Mouse (Mus musculus) forebrain, embryonic 10.5 days (tissue): ENCODE measurements at regions not wholly inside any gene's neighbourhood (a gene's known extent, or its start where the extent isn't known, plus 50 kb on each side); places are given as distances from the start of the nearest gene placed in this dataset.

Source experiments
- DNase-seq: peaks from one replicate; pipeline ENCODE4 v3.0.0-alpha.2; 2017; ENCODE audit warnings: low spot score; ENCODE audit errors: extremely low spot score
- H3K27ac ChIP-seq: fragments of 300-500 bp; sonication (generic); 2 replicates; pipeline ENCODE4 v1.5.1; 2016; ENCODE audit warnings: mild to moderate bottlenecking
- H3K27me3 ChIP-seq: fragments of 300-500 bp; sonication (generic); 2 replicates; pipeline ENCODE4 v1.6.1; 2016; ENCODE audit warnings: mild to moderate bottlenecking; ENCODE audit not compliant: poor library complexity, severe bottlenecking
- H3K36me3 ChIP-seq: fragments of 300-500 bp; sonication (generic); replicated peaks from 2 replicates; pipeline ENCODE4 v1.6.1; 2016; ENCODE audit warnings: mild to moderate bottlenecking, moderate library complexity
- H3K4me1 ChIP-seq: fragments of 300-500 bp; sonication (generic); 2 replicates; pipeline ENCODE4 v1.6.1; 2016
- H3K4me3 ChIP-seq: fragments of 300-500 bp; sonication (generic); 2 replicates; pipeline ENCODE4 v1.5.1; 2016; ENCODE audit warnings: mild to moderate bottlenecking, moderate library complexity
- H3K9me3 ChIP-seq: fragments of 300-500 bp; sonication (generic); 2 replicates; pipeline ENCODE4 v1.6.1; 2016; ENCODE audit warnings: mild to moderate bottlenecking, moderate library complexity
- WGBS: fragments of 180-500 bp; shearing (Covaris S2); methylation state at CpG from one replicate; pipeline ENCODE4 v1.1.7; 2016; 5-methylcytosine and 5-hydroxymethylcytosine counted together

GRCm38 (mm10) chr13:54303071-54303924 is 67.9 kb upstream of the Cplx2 start:
- H3K4me1 ChIP-seq = peaks cover 35% of the 10 kb centered on the region
- peak overlapping the region; percentile 100 for H3K27ac ChIP-seq
- under 1% methylated on average over 52 of the region's 54 CpGs for WGBS
- DNase-seq = peak; percentile 77
- H3K36me3 ChIP-seq = no peaks in the 10 kb centered on the region
- H3K27me3 ChIP-seq = peaks cover 21% of the 10 kb centered on the region
- H3K9me3 ChIP-seq = no peaks in the 10 kb centered on the region
- H3K4me3 ChIP-seq = peak overlapping the region; percentile 89

- Histone ChIP-seq H3K27ac (peak overlapping the region; percentile 100), H3K4me3 (0 out of 2 replicates have a peak overlapping the region, but pooled peaks have one; percentile 89)
- WGBS = 73% methylated on average over 5 of the region's 5 CpGs
Measured at GRCm38 (mm10) chr13:54304251-54304650, 66.9 kb upstream of the Cplx2 start.

GRCm38 (mm10) chr13:54308591-54308990 is 62.6 kb upstream of the Cplx2 start:
- H3K9me3 ChIP-seq = no peaks in the 10 kb centered on the region
- no peak overlapping the region for H3K4me3 ChIP-seq
- H3K36me3 ChIP-seq = peaks cover 10% of the 10 kb centered on the region
- 63% methylated on average over 2 of the region's 2 CpGs for WGBS
- H3K4me1 ChIP-seq = peaks cover 16% of the 10 kb centered on the region
- H3K27ac ChIP-seq = no peak overlapping the region
- DNase-seq = no peak
- no peaks in the 10 kb centered on the region for H3K27me3 ChIP-seq

More at GRCm38 (mm10) chr13:54304251-54304650, 66.9 kb upstream of the Cplx2 start:
- Histone ChIP-seq H3K27me3 (peaks cover 21% of the 10 kb centered on the region), H3K4me1 (peaks cover 36% of the 10 kb centered on the region), H3K9me3 (no peaks in the 10 kb centered on the region), H3K36me3 (no peaks in the 10 kb centered on the region)
- no peak for DNase-seq

- Histone ChIP-seq H3K9me3 (no peaks in the 10 kb centered on the region), H3K27ac (no peak overlapping the region), H3K27me3 (no peaks in the 10 kb centered on the region), H3K36me3 (peaks cover 13% of the 10 kb centered on the region), H3K4me1 (peaks cover 15% of the 10 kb centered on the region), H3K4me3 (no peak overlapping the region)
- 65% methylated on average over 5 of the region's 5 CpGs for WGBS
- no peak for DNase-seq
Measured at GRCm38 (mm10) chr13:54309354-54309753, 61.8 kb upstream of the Cplx2 start.

DNA sequence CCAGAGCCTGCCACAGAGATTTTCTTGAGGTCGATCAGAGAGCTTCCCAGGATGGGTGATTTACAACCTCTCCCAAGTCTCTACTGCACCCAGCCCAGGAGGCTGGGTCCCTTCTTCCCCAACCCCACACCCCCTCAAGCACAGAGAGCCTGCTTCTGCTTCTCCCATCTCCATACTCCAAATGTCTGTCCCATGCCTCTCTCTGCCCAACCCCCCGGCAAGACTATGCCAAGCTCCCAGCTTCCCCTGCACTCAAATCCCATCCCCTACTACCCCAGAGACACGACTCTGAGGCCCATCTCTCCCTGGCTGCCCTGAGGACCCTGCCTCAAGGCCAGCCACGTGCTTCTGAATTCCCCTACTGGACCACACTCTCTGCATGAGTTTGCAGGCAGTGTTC is 61.0 kb upstream of the Cplx2 start:
- no peaks in the 10 kb centered on the region for H3K27me3 ChIP-seq
- no peak overlapping the region for H3K27ac ChIP-seq
- no peak for DNase-seq
- 67% methylated on average over 4 of the region's 4 CpGs for WGBS
- no peak overlapping the region for H3K4me3 ChIP-seq
- H3K4me1 ChIP-seq = peaks cover 12% of the 10 kb centered on the region
- H3K36me3 ChIP-seq = peaks cover 16% of the 10 kb centered on the region
- no peaks in the 10 kb centered on the region for H3K9me3 ChIP-seq

DNA sequence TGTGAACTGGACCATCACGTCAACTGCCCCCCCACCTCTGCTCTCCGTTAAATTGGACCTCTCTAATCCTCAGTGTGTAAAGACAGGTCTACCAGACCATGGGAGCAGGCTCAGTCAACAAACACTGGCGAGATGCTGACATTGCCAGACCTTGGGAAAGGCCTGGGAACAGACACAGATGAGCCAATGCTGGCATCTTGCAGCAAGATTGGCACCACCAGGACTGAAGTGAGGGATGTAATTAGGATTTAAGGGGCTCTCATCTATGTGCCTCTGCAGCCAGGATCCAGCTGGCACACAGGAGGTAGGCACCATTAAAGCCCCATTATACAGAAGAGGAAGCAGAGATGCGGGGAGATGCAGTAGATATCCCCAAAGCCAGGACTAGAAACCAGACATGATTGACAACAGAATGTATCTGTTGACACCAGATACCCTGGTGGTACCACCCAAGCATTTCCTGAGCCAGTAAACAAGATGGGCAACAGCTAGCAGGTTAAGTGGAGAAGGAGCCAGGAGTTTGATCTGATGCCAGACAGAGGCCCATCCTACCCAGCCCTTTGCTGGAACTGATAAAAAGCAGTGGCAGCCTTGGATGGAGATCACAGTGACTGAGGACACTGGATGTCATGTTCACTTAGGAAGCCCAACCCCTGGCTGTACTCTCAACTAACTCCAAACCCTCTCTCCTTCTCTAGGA is 59.7 kb upstream of the Cplx2 start:
- no peaks in the 10 kb centered on the region for H3K9me3 ChIP-seq
- no peaks in the 10 kb centered on the region for H3K27me3 ChIP-seq
- no peak for DNase-seq
- no peak overlapping the region for H3K27ac ChIP-seq
- no peak overlapping the region for H3K4me3 ChIP-seq
- peaks cover 10% of the 10 kb centered on the region for H3K4me1 ChIP-seq
- H3K36me3 ChIP-seq = peaks cover 16% of the 10 kb centered on the region
- WGBS = 79% methylated on average over 4 of the region's 4 CpGs

DNA sequence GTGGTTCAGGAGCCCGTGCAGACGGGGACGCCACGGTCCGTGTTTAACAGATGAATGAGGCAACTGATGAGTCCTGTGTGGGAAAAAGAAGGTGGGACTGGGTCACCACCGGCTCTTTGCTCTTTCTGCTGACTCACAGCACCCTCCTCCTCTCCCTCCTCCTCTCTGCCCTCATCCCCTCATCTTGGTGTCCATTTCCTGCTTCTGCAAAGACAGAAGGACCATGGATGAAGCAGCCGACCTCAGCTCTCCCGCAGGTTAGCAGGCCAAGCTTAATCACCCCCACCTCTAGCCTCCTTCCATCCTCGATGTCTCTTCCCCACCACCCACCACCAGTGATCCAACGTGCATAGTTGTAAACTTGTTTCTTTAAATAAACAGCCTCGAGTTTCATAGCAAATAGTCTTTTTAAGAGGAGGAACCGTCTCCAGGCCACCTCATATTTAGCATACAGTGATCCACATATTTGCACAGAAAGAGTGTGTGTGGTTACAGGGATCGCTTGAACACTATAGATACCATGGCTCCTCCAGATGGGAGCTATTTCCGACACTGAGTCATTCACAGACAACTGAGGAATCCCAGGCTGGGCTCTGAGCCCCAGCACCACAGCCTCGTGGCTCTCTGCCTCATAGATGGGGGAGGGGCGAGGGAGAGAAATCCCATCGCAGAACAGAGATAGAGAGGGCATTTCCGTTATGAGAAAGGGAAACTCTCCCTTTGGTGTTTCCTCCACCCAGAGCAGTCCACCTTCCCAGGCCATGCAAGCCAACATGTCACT is 58.6 kb upstream of the Cplx2 start:
- 79% methylated on average over 18 of the region's 18 CpGs for WGBS
- peaks cover 10% of the 10 kb centered on the region for H3K4me1 ChIP-seq
- no peak overlapping the region for H3K27ac ChIP-seq

GRCm38 (mm10) chr13:54315333-54315732 is 55.8 kb upstream of the Cplx2 start:
- DNase-seq = no peak
- peaks cover 14% of the 10 kb centered on the region for H3K4me1 ChIP-seq
- 93% methylated on average over 3 of the region's 3 CpGs for WGBS

More for the DNA sequence above, 58.6 kb upstream of the Cplx2 start:
- Histone ChIP-seq H3K9me3 (no peaks in the 10 kb centered on the region), H3K27me3 (no peaks in the 10 kb centered on the region), H3K4me3 (no peak overlapping the region), H3K36me3 (peaks cover 16% of the 10 kb centered on the region)
- no peak for DNase-seq

DNA sequence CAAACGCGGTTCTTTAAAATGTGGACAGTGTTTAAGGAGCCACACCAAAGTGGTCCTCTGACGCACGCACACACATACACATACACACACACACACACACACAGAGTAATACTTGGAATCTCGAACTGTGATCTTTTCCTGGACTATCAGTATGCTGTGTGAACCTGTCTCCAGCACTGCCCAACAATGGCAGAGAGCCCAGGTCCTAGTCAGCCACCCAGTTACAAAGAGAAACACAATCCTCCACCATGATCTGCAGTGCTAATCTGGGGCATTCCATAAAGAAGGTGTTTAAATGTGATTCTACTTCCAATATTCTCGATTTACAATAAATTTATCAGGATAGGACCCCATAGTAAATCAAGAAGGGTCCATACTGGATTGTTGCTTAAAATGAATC is 54.2 kb upstream of the Cplx2 start:
- H3K4me1 ChIP-seq = peaks cover 14% of the 10 kb centered on the region
- no peak overlapping the region for H3K27ac ChIP-seq
- no peaks in the 10 kb centered on the region for H3K9me3 ChIP-seq
- DNase-seq = no peak
- H3K27me3 ChIP-seq = no peaks in the 10 kb centered on the region
- H3K36me3 ChIP-seq = peaks cover 15% of the 10 kb centered on the region
- WGBS = 90% methylated on average over 6 of the region's 6 CpGs
- H3K4me3 ChIP-seq = no peak overlapping the region

More at GRCm38 (mm10) chr13:54315333-54315732, 55.8 kb upstream of the Cplx2 start:
- Histone ChIP-seq H3K9me3 (no peaks in the 10 kb centered on the region), H3K27me3 (no peaks in the 10 kb centered on the region), H3K4me3 (no peak overlapping the region), H3K27ac (no peak overlapping the region), H3K36me3 (peaks cover 16% of the 10 kb centered on the region)

- Histone ChIP-seq H3K27me3 (peaks cover 8% of the 10 kb centered on the region; the same call in 1 of the 2 replicates), H3K4me1 (peaks cover 24% of the 10 kb centered on the region)
- 94% methylated on average over 4 of the region's 4 CpGs for WGBS
Measured at GRCm38 (mm10) chr13:54318161-54318560, 53.0 kb upstream of the Cplx2 start.

DNA sequence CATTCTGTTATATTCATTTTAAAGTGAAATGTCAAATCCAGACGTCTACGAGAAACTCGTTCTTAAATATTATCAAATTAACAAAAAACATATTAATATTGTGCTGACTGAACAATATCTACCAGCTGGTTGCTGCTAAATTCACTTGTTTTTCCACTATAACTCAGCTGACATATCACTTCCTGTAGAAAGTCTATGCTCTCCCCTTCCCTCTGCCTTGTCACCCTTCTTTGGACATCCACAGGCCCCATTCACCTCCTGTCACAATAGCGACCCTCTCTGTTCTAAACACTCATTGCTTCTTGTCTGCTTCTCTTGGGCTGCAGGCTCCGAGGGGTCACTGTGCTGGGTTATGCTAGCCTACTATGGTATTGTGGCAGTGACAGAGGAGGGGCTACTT is 52.5 kb upstream of the Cplx2 start:
- Histone ChIP-seq H3K27me3 (peaks cover 8% of the 10 kb centered on the region; the same call in 1 of the 2 replicates), H3K4me3 (no peak overlapping the region), H3K36me3 (peaks cover 6% of the 10 kb centered on the region), H3K27ac (no peak overlapping the region), H3K9me3 (no peaks in the 10 kb centered on the region), H3K4me1 (peaks cover 29% of the 10 kb centered on the region)
- 84% methylated on average over 5 of the region's 5 CpGs for WGBS
- DNase-seq = no peak

More at GRCm38 (mm10) chr13:54318161-54318560, 53.0 kb upstream of the Cplx2 start:
- Histone ChIP-seq H3K27ac (no peak overlapping the region), H3K36me3 (peaks cover 6% of the 10 kb centered on the region), H3K9me3 (no peaks in the 10 kb centered on the region), H3K4me3 (no peak overlapping the region)
- no peak for DNase-seq

- no peak overlapping the region for H3K4me3 ChIP-seq
- WGBS = 65% methylated on average over 9 of the region's 9 CpGs
- DNase-seq = no peak
Measured at GRCm38 (mm10) chr13:54320212-54320611, 50.9 kb upstream of the Cplx2 start.

More at GRCm38 (mm10) chr13:54320212-54320611, 50.9 kb upstream of the Cplx2 start:
- Histone ChIP-seq H3K36me3 (no peaks in the 10 kb centered on the region), H3K4me1 (peaks cover 35% of the 10 kb centered on the region), H3K9me3 (no peaks in the 10 kb centered on the region), H3K27ac (no peak overlapping the region), H3K27me3 (peaks cover 8% of the 10 kb centered on the region; the same call in 1 of the 2 replicates)
